Mouse (Mus musculus): ENCODE measurements around the gene Usp6nl. TPM values are rescaled to one million over a fixed set of nuclear protein-coding genes. Genes with fewer than 3 reads are reported as not detected.

Gene Usp6nl
- total and polyA plus RNA-seq, 3 experiments: 8.9 to 67.1 (median 24.8) TPM

DNA sequence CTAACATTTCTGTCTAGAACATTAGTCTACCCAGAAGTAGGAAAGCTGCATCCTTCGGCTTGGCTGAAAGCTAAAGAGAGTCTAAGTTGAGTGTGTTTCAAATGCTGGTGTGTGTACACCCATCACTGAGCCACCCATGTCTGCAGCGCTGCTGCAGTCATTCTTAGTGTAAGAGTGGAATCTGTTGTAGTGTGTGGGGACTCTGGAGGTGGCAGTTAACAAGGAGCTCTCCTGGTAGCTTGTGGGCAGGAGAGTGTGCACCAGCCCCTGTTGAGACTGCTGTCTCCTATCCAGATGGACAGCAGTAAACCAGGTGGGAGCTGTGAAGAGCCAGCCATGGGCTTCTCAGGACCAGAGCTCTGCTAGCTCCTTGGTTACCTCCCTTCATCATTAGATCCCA, 18.0 kb downstream of the Usp6nl start:
- H3K27me3 ChIP-seq (ENCODE audit: control insufficient read depth in 1 of 2, insufficient read depth in 2 of 2, low read length in 2 of 2): no peaks in the 10 kb centered on the region
- H3K4me1 ChIP-seq (ENCODE audit: control insufficient read depth in 1 of 2, insufficient read depth in 2 of 2, low read length in 2 of 2): peaks cover 7 to 28% of the 10 kb centered on the region in 2 experiments
- H3K79me2 ChIP-seq (ENCODE audit: control insufficient read depth, insufficient read depth, low read length, poor library complexity): peaks cover 36% of the 10 kb centered on the region
- no peak for TF ChIP-seq E2F4 (IDR thresholded peaks at IDR 0.05; ENCODE audit: borderline replicate concordance, low read depth, low read length)
- TF ChIP-seq JUND (IDR thresholded peaks at IDR 0.05; ENCODE audit: low read depth, low read length): no peak
- TF ChIP-seq TCF12 (IDR thresholded peaks at IDR 0.05; ENCODE audit: low read depth, low read length): no peak
- no peak for TF ChIP-seq MXI1 (IDR thresholded peaks at IDR 0.05; ENCODE audit: low read depth, low read length)
- no peak for TF ChIP-seq EP300 (IDR thresholded peaks at IDR 0.05; ENCODE audit: low read depth in 1 of 2, low read length in 2 of 2)
- no peak for TF ChIP-seq NRF1 (IDR thresholded peaks at IDR 0.05; ENCODE audit: insufficient read depth, low read depth, low read length, poor library complexity, severe bottlenecking)
- no peak overlapping the region for H3K9ac ChIP-seq (ENCODE audit: control insufficient read depth, low read depth, low read length, poor library complexity, severe bottlenecking)
- H3K9me3 ChIP-seq (replicated peaks; ENCODE audit: insufficient read depth, low read length): no peaks in the 10 kb centered on the region
- H3K4me3 ChIP-seq (ENCODE audit: control insufficient read depth in 1 of 2, insufficient read depth in 1 of 2, low read depth in 2 of 2, low read length in 2 of 2): no peak overlapping the region
- DNase-seq (ENCODE audit: low read depth, low spot score): no peak
- no peak overlapping the region for H3K27ac ChIP-seq (ENCODE audit: control insufficient read depth, low read depth, low read length)
- H3K36me3 ChIP-seq (ENCODE audit: control insufficient read depth in 1 of 2, insufficient read depth in 2 of 2, low read length in 2 of 2): peaks cover 17 to 29% of the 10 kb centered on the region in 2 experiments

- TF ChIP-seq ELF1 (IDR thresholded peaks at IDR 0.05; ENCODE audit: low read depth, low read length): no peak
- TF ChIP-seq NRF1 (IDR thresholded peaks at IDR 0.05; ENCODE audit: insufficient read depth, low read depth, low read length, poor library complexity, severe bottlenecking): no peak
- TF ChIP-seq ZKSCAN1 (IDR thresholded peaks at IDR 0.05; ENCODE audit: low read depth, low read length): no peak
- no peak for TF ChIP-seq MYB (IDR thresholded peaks at IDR 0.05; ENCODE audit: low read depth, low read length)
- TF ChIP-seq RAD21 (IDR thresholded peaks at IDR 0.05; ENCODE audit: low read depth, low read length): no peak
- no peak for TF ChIP-seq E2F4 (IDR thresholded peaks at IDR 0.05; ENCODE audit: borderline replicate concordance, low read depth, low read length)
- TF ChIP-seq MAFK (IDR thresholded peaks at IDR 0.05; ENCODE audit: borderline replicate concordance, low read depth, low read length): no peak
- no peak for TF ChIP-seq SMC3 (IDR thresholded peaks at IDR 0.05; ENCODE audit: low read depth, low read length)
- no peak for TF ChIP-seq CTCF (IDR thresholded peaks at IDR 0.05 in 2 of 3, conservative IDR thresholded peaks at IDR 0.05 in 1 of 3; ENCODE audit: control insufficient read depth in 1 of 3, insufficient read depth in 1 of 3, low read depth in 2 of 3, low read length in 3 of 3, poor library complexity in 1 of 3, severe bottlenecking in 1 of 3)
- no peak for TF ChIP-seq MEF2A (IDR thresholded peaks at IDR 0.05; ENCODE audit: extremely low read depth, insufficient replicate concordance, low read depth, low read length, poor library complexity, severe bottlenecking)
- no peak for TF ChIP-seq ETS1 (IDR thresholded peaks at IDR 0.05; ENCODE audit: low read depth, low read length)
- TF ChIP-seq ZC3H11A (IDR thresholded peaks at IDR 0.05; ENCODE audit: low read depth, low read length): no peak
- TF ChIP-seq RCOR1 (IDR thresholded peaks at IDR 0.05; ENCODE audit: low read depth, low read length): no peak
- no peak for TF ChIP-seq NELFE (IDR thresholded peaks at IDR 0.05; ENCODE audit: low read depth, low read length)
- TF ChIP-seq UBTF (IDR thresholded peaks at IDR 0.05; ENCODE audit: borderline replicate concordance, insufficient read depth, low read depth, low read length): no peak
- TF ChIP-seq HCFC1 (IDR thresholded peaks at IDR 0.05; ENCODE audit: low read depth, low read length): no peak
- DNase-seq (ENCODE audit: low read depth, low spot score): no peak
- Histone ChIP-seq H3K9ac (ENCODE audit: control insufficient read depth, low read depth, low read length, poor library complexity, severe bottlenecking) (no peak overlapping the region), H3K4me1 (ENCODE audit: control insufficient read depth in 1 of 2, insufficient read depth in 2 of 2, low read length in 2 of 2) (peaks cover 7 to 18% of the 10 kb centered on the region in 2 experiments), H3K27me3 (ENCODE audit: control insufficient read depth in 1 of 2, insufficient read depth in 2 of 2, low read length in 2 of 2) (no peaks in the 10 kb centered on the region), H3K36me3 (ENCODE audit: control insufficient read depth in 1 of 2, insufficient read depth in 2 of 2, low read length in 2 of 2) (peaks cover 16 to 21% of the 10 kb centered on the region in 2 experiments), H3K79me2 (ENCODE audit: control insufficient read depth, insufficient read depth, low read length, poor library complexity) (peaks cover 38% of the 10 kb centered on the region), H3K4me3 (ENCODE audit: control insufficient read depth in 1 of 2, insufficient read depth in 1 of 2, low read depth in 2 of 2, low read length in 2 of 2) (no peak overlapping the region), H3K27ac (ENCODE audit: control insufficient read depth, low read depth, low read length) (no peak overlapping the region), H3K9me3 (replicated peaks; ENCODE audit: insufficient read depth, low read length) (no peaks in the 10 kb centered on the region)
Measured at GRCm38 (mm10) chr2:6341496-6341895, 19.0 kb downstream of the Usp6nl start.
